Mouse (Mus musculus) MEL (cell line): ENCODE data around the gene Macrod1. TPM values are rescaled to one million over a fixed set of nuclear protein-coding genes. Genes with fewer than 3 reads are reported as not detected.

Source experiments
- DNase-seq: peaks from one replicate; pipeline ENCODE4 v3.0.0; 2011; ENCODE audit warnings: low read depth, low spot score
- H3K27ac ChIP-seq: 2 replicates; pipeline ENCODE4 v1.5.1; 2012; ENCODE audit warnings: low read depth, mild to moderate bottlenecking, control low read depth, low read length, moderate library complexity; ENCODE audit not compliant: control insufficient read depth
- H3K27me3 ChIP-seq, 2 experiments: fragments of 150-350 bp in 1 of 2; sonication (generic) in 1 of 2; 2 replicates each; pipeline ENCODE4 v1.6.1; 2012; ENCODE audit warnings: low read length in 2 of 2, mild to moderate bottlenecking in 2 of 2, improper control_type of control experiment in 1 of 2, moderate library complexity in 1 of 2; ENCODE audit not compliant: insufficient read depth in 2 of 2, control insufficient read depth in 1 of 2
- H3K36me3 ChIP-seq, 2 experiments: 2 replicates each; pipeline ENCODE4 v1.6.1; 2012 to 2014; ENCODE audit warnings: low read length in 2 of 2, improper control_type of control experiment in 1 of 2, inconsistent platforms in 1 of 2, mild to moderate bottlenecking in 1 of 2; ENCODE audit not compliant: insufficient read depth in 2 of 2, control insufficient read depth in 1 of 2
- H3K4me1 ChIP-seq, 2 experiments: fragments of 150-350 bp in 1 of 2; sonication (generic) in 1 of 2; 2 replicates each; pipeline ENCODE4 v1.6.1; 2012; ENCODE audit warnings: low read length in 2 of 2, improper control_type of control experiment in 1 of 2, mild to moderate bottlenecking in 1 of 2; ENCODE audit not compliant: insufficient read depth in 2 of 2, control insufficient read depth in 1 of 2
- H3K4me3 ChIP-seq, 2 experiments: fragments of 150-350 bp in 1 of 2; sonication (generic) in 1 of 2; 2 replicates each; pipeline ENCODE4 v1.5.1; 2012; ENCODE audit warnings: low read depth in 2 of 2, low read length in 2 of 2, mild to moderate bottlenecking in 2 of 2, moderate library complexity in 2 of 2, control low read depth in 1 of 2, improper control_type of control experiment in 1 of 2; ENCODE audit not compliant: control insufficient read depth in 1 of 2, insufficient read depth in 1 of 2
- H3K79me2 ChIP-seq: 2 replicates; pipeline ENCODE4 v1.6.1; 2012; ENCODE audit warnings: mild to moderate bottlenecking, low read length, moderate library complexity; ENCODE audit not compliant: control insufficient read depth, poor library complexity, insufficient read depth
- H3K9ac ChIP-seq: 2 replicates; pipeline ENCODE4 v1.6.1; 2012; ENCODE audit warnings: low read depth, mild to moderate bottlenecking, control low read depth, low read length, moderate library complexity; ENCODE audit not compliant: control insufficient read depth, poor library complexity, severe bottlenecking
- H3K9me3 ChIP-seq: fragments of 150-350 bp; sonication (generic); replicated peaks from 2 replicates; pipeline ENCODE4 v1.6.1; 2012; ENCODE audit warnings: mild to moderate bottlenecking, low read length, improper control_type of control experiment, moderate library complexity; ENCODE audit not compliant: insufficient read depth
- CHD1 ChIP-seq: IDR thresholded peaks from 2 replicates; pipeline ENCODE4 v1.6.1; 2012; ENCODE audit warnings: low read depth, mild to moderate bottlenecking, inconsistent platforms, low read length, improper control_type of control experiment
- CHD2 ChIP-seq: IDR thresholded peaks from 2 replicates; pipeline ENCODE4 v1.6.1; 2011; ENCODE audit warnings: low read length, improper control_type of control experiment
- E2F4 ChIP-seq: IDR thresholded peaks from 2 replicates; pipeline ENCODE4 v1.6.1; 2011; ENCODE audit warnings: low read depth, low read length, improper control_type of control experiment, borderline replicate concordance
- ELF1 ChIP-seq: IDR thresholded peaks from 2 replicates; pipeline ENCODE4 v1.6.1; 2014; ENCODE audit warnings: low read depth, mild to moderate bottlenecking, inconsistent platforms, low read length, improper control_type of control experiment, moderate library complexity
- ETS1 ChIP-seq: IDR thresholded peaks from 2 replicates; pipeline ENCODE4 v1.6.1; 2012; ENCODE audit warnings: low read depth, mild to moderate bottlenecking, inconsistent platforms, low read length, improper control_type of control experiment, moderate library complexity
- GABPA ChIP-seq: IDR thresholded peaks from 2 replicates; pipeline ENCODE4 v1.6.1; 2012; ENCODE audit warnings: low read depth, mild to moderate bottlenecking, inconsistent platforms, low read length, improper control_type of control experiment, moderate library complexity
- GATA1 ChIP-seq: IDR thresholded peaks from 2 replicates; pipeline ENCODE4 v1.6.1; 2011; ENCODE audit warnings: low read depth, low read length, improper control_type of control experiment
- JUND ChIP-seq: IDR thresholded peaks from 2 replicates; pipeline ENCODE4 v1.6.1; 2011; ENCODE audit warnings: low read depth, mild to moderate bottlenecking, improper control_type of control experiment, low read length
- MEF2A ChIP-seq: IDR thresholded peaks from 2 replicates; pipeline ENCODE4 v1.6.1; 2014; ENCODE audit warnings: low read depth, mild to moderate bottlenecking, inconsistent platforms, low read length, improper control_type of control experiment; ENCODE audit not compliant: poor library complexity, insufficient replicate concordance, severe bottlenecking; ENCODE audit errors: extremely low read depth
- MXI1 ChIP-seq: IDR thresholded peaks from 2 replicates; pipeline ENCODE4 v1.6.1; 2011; ENCODE audit warnings: mild to moderate bottlenecking, low read depth, low read length, improper control_type of control experiment
- MYC ChIP-seq: IDR thresholded peaks from 2 replicates; pipeline ENCODE4 v1.6.1; 2011; ENCODE audit warnings: low read depth, mild to moderate bottlenecking, low read length, improper control_type of control experiment, moderate library complexity
- NELFE ChIP-seq: IDR thresholded peaks from 2 replicates; pipeline ENCODE4 v1.6.1; 2011; ENCODE audit warnings: low read depth, low read length, improper control_type of control experiment
- NRF1 ChIP-seq: IDR thresholded peaks from 2 replicates; pipeline ENCODE4 v1.6.1; 2014; ENCODE audit warnings: low read depth, mild to moderate bottlenecking, inconsistent platforms, low read length, improper control_type of control experiment, moderate library complexity; ENCODE audit not compliant: poor library complexity, insufficient read depth, severe bottlenecking
- POLR2A ChIP-seq, 2 experiments: IDR thresholded peaks; 2 replicates each; pipeline ENCODE4 v1.6.1; 2011 to 2012; ENCODE audit warnings: low read length in 2 of 2, mild to moderate bottlenecking in 2 of 2, control low read depth in 1 of 2, improper control_type of control experiment in 1 of 2, low read depth in 1 of 2, moderate library complexity in 1 of 2; ENCODE audit not compliant: control insufficient read depth in 1 of 2, insufficient read depth in 1 of 2, poor library complexity in 1 of 2
- POLR2AphosphoS5 ChIP-seq: IDR thresholded peaks from 2 replicates; pipeline ENCODE4 v1.6.1; 2012; ENCODE audit warnings: low read depth, borderline replicate concordance, mild to moderate bottlenecking, inconsistent platforms, low read length, moderate library complexity, mixed read lengths
- RAD21 ChIP-seq: IDR thresholded peaks from 2 replicates; pipeline ENCODE4 v1.6.1; 2011; ENCODE audit warnings: mild to moderate bottlenecking, low read depth, low read length, improper control_type of control experiment
- RCOR1 ChIP-seq: IDR thresholded peaks from 2 replicates; pipeline ENCODE4 v1.6.1; 2012; ENCODE audit warnings: low read depth, mild to moderate bottlenecking, inconsistent platforms, low read length, improper control_type of control experiment
- SIN3A ChIP-seq: IDR thresholded peaks from 2 replicates; pipeline ENCODE4 v1.6.1; 2012; ENCODE audit warnings: low read length, improper control_type of control experiment, inconsistent platforms
- TAL1 ChIP-seq: IDR thresholded peaks from 2 replicates; pipeline ENCODE4 v1.6.1; 2012; ENCODE audit warnings: mild to moderate bottlenecking, inconsistent platforms, low read length, moderate library complexity, mixed read lengths
- TBP ChIP-seq: IDR thresholded peaks from 2 replicates; pipeline ENCODE4 v1.8.0; 2011; ENCODE audit warnings: low read depth, low read length, improper control_type of control experiment
- UBTF ChIP-seq: IDR thresholded peaks from 2 replicates; pipeline ENCODE4 v1.6.1; 2012; ENCODE audit warnings: low read depth, mild to moderate bottlenecking, inconsistent platforms, low read length, improper control_type of control experiment, moderate library complexity, borderline replicate concordance; ENCODE audit not compliant: insufficient read depth
- USF1 ChIP-seq: IDR thresholded peaks from 2 replicates; pipeline ENCODE4 v1.6.1; 2014; ENCODE audit warnings: low read depth, mild to moderate bottlenecking, inconsistent platforms, low read length, improper control_type of control experiment, moderate library complexity
- USF2 ChIP-seq, 2 experiments: IDR thresholded peaks; 2 replicates each; pipeline ENCODE4 v1.6.1; 2011 to 2012; ENCODE audit warnings: improper control_type of control experiment in 2 of 2, low read length in 2 of 2, borderline replicate concordance in 1 of 2, inconsistent platforms in 1 of 2, low read depth in 1 of 2, mild to moderate bottlenecking in 1 of 2; ENCODE audit not compliant: insufficient read depth in 1 of 2
- ZKSCAN1 ChIP-seq: IDR thresholded peaks from 2 replicates; pipeline ENCODE4 v1.6.1; 2012; ENCODE audit warnings: low read depth, mild to moderate bottlenecking, inconsistent platforms, low read length, improper control_type of control experiment, moderate library complexity
- ZMIZ1 ChIP-seq: IDR thresholded peaks from 2 replicates; pipeline ENCODE4 v1.6.1; 2012; ENCODE audit warnings: low read depth, mild to moderate bottlenecking, inconsistent platforms, low read length, improper control_type of control experiment, moderate library complexity
- polyA plus RNA-seq, 2 experiments: library from polyadenylated mRNA; stranded (reverse) in 1 of 2; unstranded in 1 of 2; fragments of >175 nt in 1 of 2; fragments of >200 nt in 1 of 2; gene quantifications; 2 replicates each; pipeline versions ENCODE4 v1.2.1 to v1.2.4; 2012; ENCODE audit warnings: low replicate concordance in 2 of 2, low read depth in 1 of 2; ENCODE audit not compliant: insufficient read length in 2 of 2, insufficient read depth in 1 of 2, missing spikeins in 1 of 2
- total RNA-seq: library from RNA; depleted of rRNA; stranded (reverse); fragments of 300-350 nt; gene quantifications from 2 replicates; pipeline ENCODE4 v1.2.3, GENCODE M21; 2012

The Macrod1 gene
- total and polyA plus RNA-seq, 3 experiments: 4.5 to 15.7 TPM; not detected in 1

DNA sequence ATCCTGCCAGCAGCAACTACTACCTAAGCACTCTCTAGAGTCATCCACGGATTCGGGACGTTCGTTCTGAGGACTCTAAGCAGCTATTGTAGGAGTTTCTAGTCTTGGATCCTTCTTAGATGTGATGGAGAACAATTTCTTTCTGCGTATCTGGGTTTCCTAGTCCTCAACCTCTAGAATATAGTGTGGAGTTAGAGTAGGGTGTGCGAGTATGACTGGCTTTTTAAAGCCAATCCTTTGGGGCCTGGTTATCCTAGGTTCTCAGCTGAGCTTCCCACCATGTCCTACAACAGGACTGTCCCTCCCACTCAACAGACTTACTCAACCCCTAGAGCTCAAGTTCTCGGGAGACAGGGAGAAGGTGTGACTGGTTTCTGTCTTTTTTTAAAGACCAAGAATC lies 148.7 kb downstream of the Macrod1 start:
- peak overlapping the region; percentile 90 for H3K9ac ChIP-seq
- TF ChIP-seq UBTF: no peak
- no peak for TF ChIP-seq TAL1
- no peak for TF ChIP-seq GATA1
- TF ChIP-seq JUND: no peak
- no peak for TF ChIP-seq POLR2A (IDR thresholded peaks at IDR 0.05; ENCODE audit: control insufficient read depth in 1 of 2, insufficient read depth in 1 of 2, low read depth in 1 of 2, low read length in 2 of 2, poor library complexity in 1 of 2)
- no peak for TF ChIP-seq CHD2
- no peak for TF ChIP-seq ZMIZ1
- TF ChIP-seq SIN3A: no peak; the same call in 1 of the 2 replicates
- TF ChIP-seq E2F4: no peak
- no peak for TF ChIP-seq MXI1
- no peak for TF ChIP-seq GABPA
- TF ChIP-seq ZKSCAN1: no peak
- TF ChIP-seq POLR2AphosphoS5: no peak
- peaks cover 0 to 14% of the 10 kb centered on the region in 2 experiments; a peak in 2 of 4 replicates for H3K36me3 ChIP-seq
- H3K27ac ChIP-seq: peak overlapping the region; percentile 57
- no peaks in the 10 kb centered on the region for H3K9me3 ChIP-seq
- no peak for DNase-seq
- peaks cover 2 to 13% of the 10 kb centered on the region in 2 experiments; a peak in 3 of 4 replicates for H3K4me1 ChIP-seq
- no peaks in the 10 kb centered on the region for H3K27me3 ChIP-seq
- H3K79me2 ChIP-seq: peaks cover 23% of the 10 kb centered on the region
- H3K4me3 ChIP-seq: peak overlapping the region; percentile 93 to 98

DNA sequence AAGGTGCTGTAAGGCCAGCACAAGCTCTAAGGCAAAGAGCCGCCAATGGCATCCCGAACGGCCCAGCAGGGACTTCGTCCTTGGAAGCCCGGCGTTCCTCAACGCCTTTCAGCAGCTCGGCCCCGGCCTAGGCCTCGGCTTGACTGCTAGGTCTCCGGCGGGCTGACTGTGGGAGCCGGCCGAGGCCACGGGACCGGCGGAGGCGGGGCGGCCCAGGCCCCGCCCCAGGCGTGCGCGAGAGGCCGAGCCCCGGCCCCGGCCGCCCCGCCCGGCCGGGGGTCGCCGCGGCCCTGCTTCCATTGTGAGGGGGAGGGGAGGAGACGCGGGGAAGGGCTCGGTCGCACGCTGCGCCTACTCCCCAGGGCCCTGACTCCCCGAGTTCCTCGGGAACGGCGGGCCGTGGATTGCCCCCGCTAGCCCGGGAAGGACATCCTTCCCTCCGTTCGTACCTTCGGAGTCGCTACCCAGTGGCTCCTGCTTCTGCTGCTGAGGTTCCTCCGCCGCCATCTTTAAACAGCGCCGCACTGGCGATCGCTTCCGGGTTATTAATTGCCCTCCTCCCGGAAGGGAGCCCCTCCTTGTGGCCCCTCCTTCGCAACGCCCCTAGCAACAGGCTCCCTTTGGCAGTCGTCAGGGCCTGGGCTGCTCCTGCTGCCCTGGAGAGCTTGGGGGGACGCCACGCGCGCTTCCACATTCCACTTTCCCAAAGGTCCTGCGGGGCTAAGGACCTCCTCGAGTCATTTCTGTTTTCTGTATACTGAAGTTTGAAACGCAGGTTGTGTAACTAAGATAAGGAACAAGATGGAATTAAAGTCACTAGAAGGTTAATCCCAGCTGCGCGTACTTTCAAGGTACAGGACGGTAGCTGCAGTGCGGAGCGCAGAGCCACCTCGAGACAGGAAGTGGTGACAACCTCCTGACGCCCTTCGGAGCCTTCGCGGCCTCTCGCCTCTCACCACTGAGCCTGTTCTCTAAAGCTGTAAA lies 149.4 kb downstream of the Macrod1 start, which contains the start of gene Otub1:
Otub1 (minus strand) TSS at position 564 of the 984 bp plus-strand sequence.
- Histone ChIP-seq H3K4me3 (peak within 1 kb of the TSS; percentile 93 to 98), H3K27ac (peak within 1 kb of the TSS; percentile 98), H3K36me3 (peaks cover 0 to 14% of the 10 kb centered on the region in 2 experiments; a peak in 2 of 4 replicates), H3K27me3 (no peaks in the 10 kb centered on the region), H3K4me1 (peaks cover 2 to 13% of the 10 kb centered on the region in 2 experiments; a peak in 3 of 4 replicates), H3K79me2 (peaks cover 23% of the 10 kb centered on the region), H3K9me3 (no peaks in the 10 kb centered on the region), H3K9ac (peak within 1 kb of the TSS; percentile 90)
- peak; percentile 97 for DNase-seq
- no peak for TF ChIP-seq UBTF
- TF ChIP-seq NRF1: 0 out of 2 replicates have a peak, but pooled peaks have one; percentile 17
- peak; percentile 95 for TF ChIP-seq NELFE
- TF ChIP-seq POLR2AphosphoS5: no peak
- peak; percentile 77 to 93 for TF ChIP-seq POLR2A (IDR thresholded peaks at IDR 0.05; ENCODE audit: control insufficient read depth in 1 of 2, insufficient read depth in 1 of 2, low read depth in 1 of 2, low read length in 2 of 2, poor library complexity in 1 of 2)
- TF ChIP-seq RCOR1: peak; percentile 71
- peak; percentile 86 for TF ChIP-seq ZMIZ1
- TF ChIP-seq MEF2A: no peak
- TF ChIP-seq TBP: peak; percentile 83; the same call in 1 of the 2 replicates
- TF ChIP-seq MXI1: peak; percentile 94
- TF ChIP-seq USF2 (IDR thresholded peaks at IDR 0.05; ENCODE audit: borderline replicate concordance in 1 of 2, insufficient read depth in 1 of 2, low read depth in 1 of 2, low read length in 2 of 2): no peak
- no peak for TF ChIP-seq GABPA
- TF ChIP-seq CHD2: peak; percentile 57; the same call in 1 of the 2 replicates
- 0 out of 2 replicates have a peak, but pooled peaks have one; percentile 88 for TF ChIP-seq CHD1
- TF ChIP-seq RAD21: no peak
- peak; percentile 78 for TF ChIP-seq MYC
- TF ChIP-seq ELF1: peak; percentile 96
- TF ChIP-seq USF1: peak; percentile 51; the same call in 1 of the 2 replicates
- peak; percentile 56 for TF ChIP-seq ETS1
- no peak; the same call in 1 of the 2 replicates for TF ChIP-seq E2F4
- peak; percentile 93; the same call in 1 of the 2 replicates for TF ChIP-seq SIN3A
- no peak for TF ChIP-seq TAL1
